Mouse (Mus musculus) ES-Bruce4 (cell line): ENCODE results near the gene Tatdn3. TPM values are rescaled to one million over a fixed set of nuclear protein-coding genes. Genes with fewer than 3 reads are reported as not detected.

Experiments
- H3K27ac ChIP-seq: 2 replicates; pipeline ENCODE4 v1.5.1; 2012; ENCODE audit warnings: low read length, inconsistent platforms; ENCODE audit not compliant: insufficient read depth
- H3K27me3 ChIP-seq: 2 replicates; pipeline ENCODE4 v1.6.1; 2012; ENCODE audit warnings: mild to moderate bottlenecking, low read length, inconsistent platforms; ENCODE audit not compliant: control insufficient read depth, poor library complexity, insufficient read depth, severe bottlenecking
- H3K36me3 ChIP-seq: 2 replicates; pipeline ENCODE4 v1.6.1; 2012; ENCODE audit warnings: inconsistent platforms, mild to moderate bottlenecking, low read length, moderate library complexity; ENCODE audit not compliant: control insufficient read depth, poor library complexity, insufficient read depth, severe bottlenecking
- H3K4me1 ChIP-seq: one replicate; pipeline ENCODE4 v1.8.1; 2011; ENCODE audit warnings: low read length; ENCODE audit not compliant: control insufficient read depth, insufficient read depth
- H3K4me3 ChIP-seq: 2 replicates; pipeline ENCODE4 v1.5.1; 2011; ENCODE audit warnings: low read depth, mild to moderate bottlenecking, low read length
- H3K9ac ChIP-seq: 2 replicates; pipeline ENCODE4 v1.6.1; 2012; ENCODE audit warnings: low read depth, mild to moderate bottlenecking, inconsistent platforms; ENCODE audit not compliant: poor library complexity, severe bottlenecking
- H3K9me3 ChIP-seq: replicated peaks from 2 replicates; pipeline ENCODE4 v1.6.1; 2012; ENCODE audit warnings: mild to moderate bottlenecking, low read length, inconsistent platforms; ENCODE audit not compliant: control insufficient read depth, poor library complexity, insufficient read depth, severe bottlenecking
- CTCF ChIP-seq: IDR thresholded peaks from one replicate; pipeline ENCODE4 v1.8.1; 2011; ENCODE audit warnings: low read depth, low read length
- EP300 ChIP-seq: IDR thresholded peaks from 2 replicates; pipeline ENCODE4 v1.6.1; 2011; ENCODE audit warnings: low read depth, low read length; ENCODE audit not compliant: insufficient read depth
- POLR2A ChIP-seq: IDR thresholded peaks from one replicate; pipeline ENCODE4 v1.8.1; 2011; ENCODE audit warnings: low read length; ENCODE audit not compliant: insufficient read depth
- polyA plus RNA-seq: library from polyadenylated mRNA; stranded (reverse); fragments of >200 nt; gene quantifications from 2 replicates; pipeline ENCODE4 v1.2.4, GENCODE M21; 2011; ENCODE audit warnings: low read depth; ENCODE audit not compliant: missing spikeins, insufficient read depth, insufficient read length

Tatdn3 gene
- polyA plus RNA-seq, 1 experiment: 12.0 TPM

- H3K27ac ChIP-seq: no peak overlapping the region
- H3K27me3 ChIP-seq: no peaks in the 10 kb centered on the region
- H3K9me3 ChIP-seq: no peaks in the 10 kb centered on the region
- no peak for TF ChIP-seq CTCF
- TF ChIP-seq POLR2A: no peak
- TF ChIP-seq EP300: no peak
- H3K4me3 ChIP-seq: no peak overlapping the region
- H3K4me1 ChIP-seq: no peaks in the 10 kb centered on the region
- no peak overlapping the region for H3K9ac ChIP-seq
- peaks cover 16% of the 10 kb centered on the region for H3K36me3 ChIP-seq
These were observed 22.9 kb upstream of the Tatdn3 start for GRCm38 (mm10) chr1:191085597-191085996.

GRCm38 (mm10) chr1:191084951-191085559 lies 22.3 kb upstream of the Tatdn3 start:
- no peak overlapping the region for H3K9ac ChIP-seq
- H3K27ac ChIP-seq: no peak overlapping the region
- H3K4me1 ChIP-seq: no peaks in the 10 kb centered on the region
- TF ChIP-seq CTCF (peak; percentile 46), EP300 (no peak)
- H3K27me3 ChIP-seq: no peaks in the 10 kb centered on the region
- peaks cover 21% of the 10 kb centered on the region for H3K36me3 ChIP-seq
- H3K4me3 ChIP-seq: no peak overlapping the region
- no peaks in the 10 kb centered on the region for H3K9me3 ChIP-seq

GRCm38 (mm10) chr1:191083230-191083629 lies 20.5 kb upstream of the Tatdn3 start:
- H3K9ac ChIP-seq: no peak overlapping the region
- H3K4me1 ChIP-seq: no peaks in the 10 kb centered on the region
- no peak overlapping the region for H3K4me3 ChIP-seq
- H3K27me3 ChIP-seq: no peaks in the 10 kb centered on the region
- TF ChIP-seq EP300 (no peak), POLR2A (no peak), CTCF (no peak)
- H3K36me3 ChIP-seq: peaks cover 28% of the 10 kb centered on the region
- H3K27ac ChIP-seq: no peak overlapping the region
- no peaks in the 10 kb centered on the region for H3K9me3 ChIP-seq

GRCm38 (mm10) chr1:191075199-191075883 lies 12.6 kb upstream of the Tatdn3 start:
- no peaks in the 10 kb centered on the region for H3K27me3 ChIP-seq
- no peak overlapping the region for H3K27ac ChIP-seq
- no peak overlapping the region for H3K4me3 ChIP-seq
- H3K9ac ChIP-seq: no peak overlapping the region
- TF ChIP-seq CTCF: peak; percentile 49
- no peak for TF ChIP-seq EP300
- no peak for TF ChIP-seq POLR2A
- H3K9me3 ChIP-seq: no peaks in the 10 kb centered on the region
- H3K36me3 ChIP-seq: peaks cover 65% of the 10 kb centered on the region
- no peaks in the 10 kb centered on the region for H3K4me1 ChIP-seq

GRCm38 (mm10) chr1:191073486-191073885 lies 10.8 kb upstream of the Tatdn3 start:
- peaks cover 72% of the 10 kb centered on the region for H3K36me3 ChIP-seq
- no peak overlapping the region for H3K27ac ChIP-seq
- H3K9me3 ChIP-seq: no peaks in the 10 kb centered on the region
- H3K4me3 ChIP-seq: no peak overlapping the region
- no peak for TF ChIP-seq CTCF
- TF ChIP-seq POLR2A: no peak
- TF ChIP-seq EP300: no peak
- H3K9ac ChIP-seq: no peak overlapping the region
- peaks cover 2% of the 10 kb centered on the region for H3K4me1 ChIP-seq
- no peaks in the 10 kb centered on the region for H3K27me3 ChIP-seq

- no peak overlapping the region for H3K9ac ChIP-seq
- no peak for TF ChIP-seq CTCF
- TF ChIP-seq EP300: no peak
- no peak for TF ChIP-seq POLR2A
- peaks cover 72% of the 10 kb centered on the region for H3K36me3 ChIP-seq
- H3K4me3 ChIP-seq: no peak overlapping the region
- no peaks in the 10 kb centered on the region for H3K27me3 ChIP-seq
- peaks cover 2% of the 10 kb centered on the region for H3K4me1 ChIP-seq
- H3K27ac ChIP-seq: no peak overlapping the region
- H3K9me3 ChIP-seq: no peaks in the 10 kb centered on the region
These were observed 10.3 kb upstream of the Tatdn3 start for GRCm38 (mm10) chr1:191073001-191073400.
